Mouse (Mus musculus) naive thymus-derived CD4-positive, alpha-beta T cell, adult 2 months (primary cell): ENCODE results near the gene Rnf214.

ENCODE experiments used
- DNase-seq: peaks from one replicate; pipeline ENCODE4 v3.0.0-alpha.2; 2011; ENCODE audit warnings: low read depth

The Rnf214 gene

DNA sequence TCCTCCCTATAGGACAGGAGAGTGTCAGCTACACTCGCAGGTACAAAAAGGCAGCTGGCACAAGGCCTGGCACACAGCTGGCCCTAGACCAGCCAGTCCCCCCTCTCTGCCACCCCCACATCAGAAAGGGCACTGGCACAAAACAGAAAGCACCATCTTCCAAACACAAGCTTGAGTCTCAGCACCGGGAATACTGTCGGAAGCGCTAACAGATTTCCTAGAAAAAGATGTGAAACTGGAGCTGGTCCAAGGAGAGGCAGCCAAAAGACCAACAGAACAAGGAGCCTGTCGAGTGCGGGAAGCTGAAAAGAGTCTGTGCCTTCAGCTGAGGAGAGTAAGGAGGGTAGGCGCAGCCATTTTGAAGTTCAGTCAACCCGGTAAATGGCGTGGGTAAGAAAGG, 91.6 kb downstream of the Rnf214 start:
- no peak for DNase-seq
